Mouse (Mus musculus): ENCODE measurements around the gene Polr3h. TPM values are rescaled to one million over a fixed set of nuclear protein-coding genes. Genes with fewer than 3 reads are reported as not detected.

Gene Polr3h
- polyA plus RNA-seq, 1 experiment = 7.4 TPM

DNA sequence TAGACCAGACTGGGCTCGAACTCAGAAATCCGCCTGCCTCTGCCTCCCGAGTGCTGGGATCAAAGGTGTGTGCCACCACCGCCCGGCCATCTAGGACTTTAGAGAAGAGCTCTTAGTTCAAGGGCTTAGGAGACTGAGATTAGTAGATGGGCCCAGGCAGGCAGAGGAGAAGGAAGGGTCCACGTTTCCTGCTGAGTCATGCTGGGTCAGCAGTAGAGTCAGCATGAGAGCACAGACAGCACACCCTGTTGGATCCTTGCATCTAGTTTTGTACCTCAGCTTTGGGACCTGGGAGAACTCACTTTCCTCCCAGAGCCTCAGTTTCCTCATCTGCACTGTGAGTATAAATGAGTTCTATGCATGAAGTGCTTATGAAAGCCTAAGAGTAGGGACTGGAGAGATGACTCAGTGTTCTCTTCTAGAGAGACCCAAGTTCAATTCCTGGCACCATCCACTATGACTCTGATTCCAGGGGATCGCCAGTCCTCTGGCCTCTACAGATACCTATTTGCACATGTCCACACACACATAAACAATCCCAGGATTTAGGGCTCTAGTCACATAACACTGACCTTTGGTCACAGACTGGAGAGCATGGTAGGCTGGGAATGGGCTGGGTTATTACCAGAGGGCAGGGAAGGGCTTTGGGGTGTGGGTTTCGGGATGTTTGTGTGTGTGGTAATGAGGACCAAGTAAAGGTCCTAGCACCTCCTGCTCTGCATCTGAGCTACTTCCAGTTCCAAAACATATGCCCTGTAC, 34.0 kb downstream of the Polr3h start:
- peaks cover 93% of the 10 kb centered on the region for H3K36me3 ChIP-seq (ENCODE audit: control insufficient read depth)
- peak overlapping the region; percentile 35 for H3K4me3 ChIP-seq (replicated peaks)
- TF ChIP-seq TAL1 (IDR thresholded peaks at IDR 0.05; ENCODE audit: low read length) (no peak), GATA1 (IDR thresholded peaks at IDR 0.05; ENCODE audit: low read length) (no peak)
- H3K4me1 ChIP-seq (ENCODE audit: control insufficient read depth) = peaks cover 60% of the 10 kb centered on the region
- no peaks in the 10 kb centered on the region for H3K9me3 ChIP-seq (ENCODE audit: control insufficient read depth, low read length)
- no peaks in the 10 kb centered on the region for H3K27me3 ChIP-seq (ENCODE audit: control insufficient read depth)

DNA sequence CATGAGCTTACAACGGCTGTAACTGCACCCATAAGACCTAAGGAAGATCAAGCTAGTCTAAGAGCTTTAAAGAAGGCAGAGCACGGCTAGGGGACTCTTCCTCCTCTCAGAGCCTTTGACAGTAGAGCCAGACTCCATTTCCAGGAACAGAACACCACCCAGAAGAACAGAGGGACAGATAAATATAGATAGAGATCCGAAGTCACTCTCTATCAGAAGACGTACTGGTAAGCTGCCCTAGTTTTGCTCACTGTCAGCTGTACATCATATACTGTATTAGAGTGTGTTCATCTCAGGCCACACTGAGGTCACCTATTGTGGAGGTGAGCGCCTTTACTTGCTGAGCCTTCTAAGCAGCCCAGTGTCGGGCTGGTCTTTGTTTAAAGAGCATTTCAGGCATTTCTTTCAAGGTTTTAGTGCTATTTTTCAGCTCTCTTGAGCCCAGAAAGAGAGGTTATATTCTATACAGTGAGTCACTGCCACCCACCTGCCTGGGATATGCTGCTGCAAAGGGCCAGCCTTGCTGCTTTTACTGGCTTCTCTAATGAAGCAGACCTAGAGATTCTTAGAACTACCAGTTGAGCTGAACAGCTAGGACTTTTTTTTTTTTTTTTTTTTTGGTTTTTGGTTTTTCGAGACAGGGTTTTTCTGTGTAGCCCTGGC, 34.8 kb downstream of the Polr3h start:
- peaks cover 92% of the 10 kb centered on the region for H3K36me3 ChIP-seq (ENCODE audit: control insufficient read depth)
- H3K4me3 ChIP-seq (replicated peaks) = peak overlapping the region; percentile 5
- peaks cover 62% of the 10 kb centered on the region for H3K4me1 ChIP-seq (ENCODE audit: control insufficient read depth)
- no peak for TF ChIP-seq TAL1 (IDR thresholded peaks at IDR 0.05; ENCODE audit: low read length)
- no peak for TF ChIP-seq GATA1 (IDR thresholded peaks at IDR 0.05; ENCODE audit: low read length)
- no peaks in the 10 kb centered on the region for H3K9me3 ChIP-seq (ENCODE audit: control insufficient read depth, low read length)
- no peaks in the 10 kb centered on the region for H3K27me3 ChIP-seq (ENCODE audit: control insufficient read depth)

DNA sequence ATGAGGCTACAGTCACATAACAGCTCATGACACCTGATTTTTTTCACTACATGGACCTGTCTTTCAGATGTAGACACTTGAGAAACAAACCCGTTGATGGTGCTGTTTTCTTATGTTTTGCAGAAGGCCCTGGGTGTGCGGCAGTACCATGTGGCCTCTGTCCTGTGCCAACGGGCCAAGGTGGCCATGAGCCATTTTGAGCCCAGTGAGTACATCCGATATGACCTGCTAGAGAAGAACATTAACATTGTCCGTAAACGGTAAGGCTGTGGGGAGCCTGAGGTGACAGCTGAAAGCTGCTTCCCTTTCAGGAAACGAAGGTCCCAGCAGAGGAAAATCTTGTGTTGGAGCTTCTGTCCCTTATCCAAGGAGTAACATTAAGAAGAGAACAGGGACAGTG, 36.9 kb downstream of the Polr3h start:
- Histone ChIP-seq H3K36me3 (ENCODE audit: control insufficient read depth) (peaks cover 85% of the 10 kb centered on the region), H3K4me1 (ENCODE audit: control insufficient read depth) (peaks cover 60% of the 10 kb centered on the region), H3K9me3 (ENCODE audit: control insufficient read depth, low read length) (no peaks in the 10 kb centered on the region), H3K27me3 (ENCODE audit: control insufficient read depth) (no peaks in the 10 kb centered on the region), H3K4me3 (replicated peaks) (no peak overlapping the region)
- TF ChIP-seq TAL1 (IDR thresholded peaks at IDR 0.05; ENCODE audit: low read length) (no peak), GATA1 (IDR thresholded peaks at IDR 0.05; ENCODE audit: low read length) (no peak)

DNA sequence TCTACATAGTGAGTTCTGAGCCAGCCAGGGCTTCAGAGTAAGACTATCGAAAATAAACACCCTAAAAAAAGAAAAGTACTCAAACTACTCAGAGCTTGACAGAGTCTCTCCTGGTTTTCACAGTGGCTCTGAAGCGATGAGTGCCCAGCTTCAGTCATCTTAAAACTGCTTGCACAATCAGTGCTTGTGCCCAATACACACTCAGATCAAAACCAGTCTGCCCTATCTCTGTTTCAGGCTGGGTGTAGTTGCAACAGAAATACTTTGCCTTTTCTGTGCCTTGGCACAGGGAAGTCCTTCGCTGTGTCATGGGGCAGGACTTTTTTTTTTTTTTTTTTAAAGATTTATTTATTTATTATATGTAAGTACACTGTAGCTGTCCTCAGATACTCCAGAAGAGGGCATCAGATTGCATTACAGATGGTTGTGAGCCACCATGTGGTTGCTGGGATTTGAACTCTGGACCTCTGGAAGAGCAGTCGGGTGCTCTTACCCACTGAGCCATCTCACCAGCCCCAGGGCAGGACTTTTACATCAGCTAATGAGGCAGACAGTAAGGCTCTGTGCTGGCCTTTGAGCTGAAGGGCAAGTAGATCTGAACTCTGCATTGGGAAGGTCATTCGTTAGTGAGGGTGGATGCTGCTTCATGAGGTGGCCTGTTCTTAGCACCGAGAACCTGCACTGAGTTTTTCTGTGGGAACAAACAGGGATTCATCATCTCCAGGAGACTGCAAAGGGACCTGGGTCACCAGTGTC, 39.1 kb downstream of the Polr3h start:
- Histone ChIP-seq H3K36me3 (ENCODE audit: control insufficient read depth) (peaks cover 82% of the 10 kb centered on the region), H3K9me3 (ENCODE audit: control insufficient read depth, low read length) (no peaks in the 10 kb centered on the region), H3K27me3 (ENCODE audit: control insufficient read depth) (no peaks in the 10 kb centered on the region), H3K4me1 (ENCODE audit: control insufficient read depth) (peaks cover 58% of the 10 kb centered on the region), H3K4me3 (replicated peaks) (no peak overlapping the region)
- TF ChIP-seq GATA1 (IDR thresholded peaks at IDR 0.05; ENCODE audit: low read length) = no peak
- no peak for TF ChIP-seq TAL1 (IDR thresholded peaks at IDR 0.05; ENCODE audit: low read length)

DNA sequence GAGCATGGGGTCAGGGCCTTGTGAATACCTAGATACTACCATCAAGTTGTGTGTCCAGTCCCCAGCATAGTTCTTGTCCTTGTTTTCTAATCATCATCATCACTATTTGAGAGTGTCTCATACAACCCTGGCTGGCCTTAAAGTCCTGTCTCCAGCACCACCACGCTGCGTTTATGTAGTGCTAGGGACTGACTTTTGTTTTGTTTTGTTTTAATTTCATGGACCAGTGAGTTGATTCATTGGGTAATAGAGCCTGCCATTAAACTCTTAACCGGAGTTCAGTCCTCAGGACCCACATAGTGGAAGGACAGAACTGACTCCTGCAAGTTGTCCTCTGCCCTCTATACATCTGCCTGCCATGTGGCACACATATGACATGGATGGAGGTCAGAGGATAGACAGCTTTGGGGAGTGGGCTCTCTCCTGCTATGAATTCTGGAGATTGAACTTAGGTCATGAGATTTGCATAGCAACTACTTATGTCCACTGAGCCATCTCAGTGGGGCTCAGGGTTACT, 40.6 kb downstream of the Polr3h start:
- no peaks in the 10 kb centered on the region for H3K9me3 ChIP-seq (ENCODE audit: control insufficient read depth, low read length)
- H3K27me3 ChIP-seq (ENCODE audit: control insufficient read depth) = no peaks in the 10 kb centered on the region
- no peak overlapping the region for H3K4me3 ChIP-seq (replicated peaks)
- H3K4me1 ChIP-seq (ENCODE audit: control insufficient read depth) = peaks cover 53% of the 10 kb centered on the region
- H3K36me3 ChIP-seq (ENCODE audit: control insufficient read depth) = peaks cover 80% of the 10 kb centered on the region
- TF ChIP-seq TAL1 (IDR thresholded peaks at IDR 0.05; ENCODE audit: low read length) (no peak), GATA1 (IDR thresholded peaks at IDR 0.05; ENCODE audit: low read length) (no peak)

DNA sequence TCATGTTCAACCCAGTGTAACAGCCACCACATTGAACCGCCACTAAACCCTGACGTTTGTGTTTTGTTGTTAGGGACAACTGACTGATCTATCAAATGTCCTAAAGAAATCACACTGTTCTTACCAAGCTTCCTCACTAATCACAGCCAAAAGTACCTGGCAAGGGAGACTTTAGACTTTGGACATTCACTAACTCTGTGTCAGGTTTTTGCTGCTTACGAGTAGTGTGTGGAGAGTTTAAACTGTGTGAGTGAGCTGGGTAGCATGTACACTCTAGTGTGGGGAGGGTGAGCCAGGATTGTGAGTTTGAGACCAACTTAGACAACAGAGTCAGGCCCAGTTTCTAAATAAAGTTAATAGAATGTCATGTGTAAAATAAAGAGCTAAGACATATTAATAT, 43.7 kb downstream of the Polr3h start:
- Histone ChIP-seq H3K4me3 (replicated peaks) (no peak overlapping the region), H3K4me1 (ENCODE audit: control insufficient read depth) (peaks cover 40% of the 10 kb centered on the region), H3K9me3 (ENCODE audit: control insufficient read depth, low read length) (no peaks in the 10 kb centered on the region), H3K27me3 (ENCODE audit: control insufficient read depth) (no peaks in the 10 kb centered on the region), H3K36me3 (ENCODE audit: control insufficient read depth) (peaks cover 60% of the 10 kb centered on the region)
- TF ChIP-seq GATA1 (IDR thresholded peaks at IDR 0.05; ENCODE audit: low read length) (no peak), TAL1 (IDR thresholded peaks at IDR 0.05; ENCODE audit: low read length) (no peak)

DNA sequence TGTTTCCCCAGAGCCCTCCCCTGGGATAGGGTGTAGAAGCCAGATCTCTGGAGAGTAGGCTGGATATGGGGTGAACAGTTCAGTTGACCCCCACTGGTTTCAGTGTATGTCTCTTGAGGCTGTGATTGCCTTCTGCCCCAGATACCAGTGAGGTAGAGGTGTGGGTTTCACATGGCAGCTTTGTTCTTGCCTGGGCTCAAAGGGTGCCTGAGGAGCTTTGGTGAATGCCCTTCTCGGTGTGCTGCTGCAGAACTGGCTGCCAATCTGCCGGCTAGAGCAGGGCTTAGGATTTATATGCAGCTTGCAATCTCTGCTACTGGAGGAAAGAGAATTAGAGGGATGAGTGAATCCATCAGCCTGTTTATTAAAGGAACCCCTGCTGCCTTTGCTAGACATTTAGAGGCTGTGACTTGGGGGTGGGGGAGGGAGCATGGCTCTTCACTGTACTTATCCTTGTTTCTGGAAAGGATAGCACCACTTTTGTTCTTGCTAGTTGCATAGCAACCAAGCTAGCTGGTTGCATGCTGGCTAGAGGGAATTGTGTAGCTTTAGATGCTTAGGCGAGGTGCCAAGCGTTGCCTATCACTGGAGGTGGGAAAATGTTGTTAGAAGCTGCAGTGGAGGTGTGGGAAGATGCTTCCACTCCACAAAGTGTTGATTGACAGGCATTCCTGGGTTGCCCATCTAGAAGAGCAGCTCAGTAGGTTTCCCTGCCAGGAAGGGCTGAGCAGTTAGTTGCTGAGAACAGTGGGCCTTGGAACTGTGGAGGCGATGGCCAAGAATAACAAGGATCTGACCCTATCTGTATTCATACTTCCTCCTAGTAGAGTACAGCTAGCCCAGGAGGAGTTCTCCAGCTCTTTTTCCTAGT, 46.3 kb downstream of the Polr3h start:
- H3K4me1 ChIP-seq (ENCODE audit: control insufficient read depth) = peaks cover 47% of the 10 kb centered on the region
- TF ChIP-seq GATA1 (IDR thresholded peaks at IDR 0.05; ENCODE audit: low read length) (no peak), TAL1 (IDR thresholded peaks at IDR 0.05; ENCODE audit: low read length) (no peak)
- H3K4me3 ChIP-seq (replicated peaks) = no peak overlapping the region
- no peaks in the 10 kb centered on the region for H3K27me3 ChIP-seq (ENCODE audit: control insufficient read depth)
- H3K9me3 ChIP-seq (ENCODE audit: control insufficient read depth, low read length) = no peaks in the 10 kb centered on the region
- peaks cover 52% of the 10 kb centered on the region for H3K36me3 ChIP-seq (ENCODE audit: control insufficient read depth)
